Mouse (Mus musculus) liver, postnatal 0 days (tissue): ENCODE measurements at regions not wholly inside any gene's neighbourhood (a gene's known extent, or its start where the extent isn't known, plus 50 kb on each side); places are given as distances from the start of the nearest gene placed in this dataset.

Experiments used
- CTCF ChIP-seq: sonication (generic); IDR thresholded peaks from 2 replicates; pipeline ENCODE4 v1.5.1; 2016; ENCODE audit warnings: antibody characterized with exemption, low read depth
- EP300 ChIP-seq: IDR thresholded peaks from 2 replicates; pipeline ENCODE4 v1.6.1; 2016; ENCODE audit warnings: antibody characterized with exemption, low read depth, mild to moderate bottlenecking

DNA sequence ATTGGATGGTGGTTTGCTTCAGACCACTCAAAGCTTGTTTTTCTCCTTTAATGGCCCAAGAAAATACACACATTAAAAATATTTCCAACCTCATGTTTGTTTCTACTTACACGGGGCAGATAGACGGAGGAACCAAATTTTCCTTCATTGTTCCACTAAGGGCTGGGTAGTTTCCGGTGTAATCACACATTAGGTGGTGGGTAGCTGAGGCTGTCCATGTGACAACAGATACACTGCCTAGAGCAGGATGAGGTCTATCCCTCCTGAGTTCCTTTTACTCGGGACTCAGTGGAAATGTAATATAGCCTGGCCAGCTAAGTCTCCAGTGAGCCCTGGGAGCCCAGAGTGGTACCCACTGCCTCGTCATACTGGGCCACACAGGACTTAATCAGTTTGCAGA is 192.5 kb downstream of the Rplp1 start:
- TF ChIP-seq EP300, result no peak
- TF ChIP-seq CTCF, result no peak
